Mouse (Mus musculus): ENCODE data around the gene Rtkn.

The Rtkn gene

GRCm38 (mm10) chr6:83134951-83135513 lies at the start of gene Rtkn:
Gene Rtkn (plus strand): TSS chr6:83135463.
- DNase-seq (ENCODE audit: low spot score in 2 of 2): no peak

- DNase-seq (ENCODE audit: low spot score in 2 of 2): no peak
Observed at GRCm38 (mm10) chr6:83086121-83087035, 48.9 kb upstream of the Rtkn start, which contains the start of gene Lbx2. Gene Lbx2 (plus strand): TSS chr6:83086367.

GRCm38 (mm10) chr6:83087205-83087925 lies 47.9 kb upstream of the Rtkn start:
- DNase-seq (ENCODE audit: low spot score in 2 of 2): no peak

GRCm38 (mm10) chr6:83087926-83088260 lies 47.4 kb upstream of the Rtkn start:
- DNase-seq (ENCODE audit: low spot score in 2 of 2): no peak

- DNase-seq (ENCODE audit: low spot score in 2 of 2): no peak
Observed at GRCm38 (mm10) chr6:83092416-83093127, 42.7 kb upstream of the Rtkn start.

- no peak for DNase-seq (ENCODE audit: low spot score in 2 of 2)
Observed at GRCm38 (mm10) chr6:83095968-83096367, 39.3 kb upstream of the Rtkn start.

- DNase-seq (ENCODE audit: low spot score in 2 of 2): no peak
Observed at GRCm38 (mm10) chr6:83098411-83098810, 36.9 kb upstream of the Rtkn start.

- DNase-seq (ENCODE audit: low spot score in 2 of 2): peak; percentile 85 to 87
Observed at GRCm38 (mm10) chr6:83101316-83101687, 34.0 kb upstream of the Rtkn start, which contains the start of the genes Ccdc142 and Gm42688. Gene Ccdc142 (plus strand): TSS chr6:83101601. Gene Gm42688 (plus strand): TSS chr6:83101617.

GRCm38 (mm10) chr6:83101688-83102556 lies 33.3 kb upstream of the Rtkn start:
- DNase-seq (ENCODE audit: low spot score in 2 of 2): peak; percentile 51 to 70

GRCm38 (mm10) chr6:83103130-83103650 lies 32.1 kb upstream of the Rtkn start:
- no peak for DNase-seq (ENCODE audit: low spot score in 2 of 2)

- DNase-seq (ENCODE audit: low spot score in 2 of 2): no peak
Observed at GRCm38 (mm10) chr6:83104158-83104557, 31.1 kb upstream of the Rtkn start.

- DNase-seq (ENCODE audit: low spot score in 2 of 2): peak; percentile 25 to 55
Observed at GRCm38 (mm10) chr6:83107566-83108400, 27.5 kb upstream of the Rtkn start.

- peak; percentile 75 to 82 for DNase-seq (ENCODE audit: low spot score in 2 of 2)
Observed at GRCm38 (mm10) chr6:83108762-83109668, 26.2 kb upstream of the Rtkn start, which contains the start of gene Mrpl53. Gene Mrpl53 (plus strand): TSS chr6:83109040.

- DNase-seq (ENCODE audit: low spot score in 2 of 2): no peak
Observed at GRCm38 (mm10) chr6:83111510-83112136, 23.6 kb upstream of the Rtkn start.

- DNase-seq (ENCODE audit: low spot score in 2 of 2): peak; percentile 93 to 94
Observed at GRCm38 (mm10) chr6:83115011-83115671, 20.1 kb upstream of the Rtkn start, which contains the start of gene Mogs. Gene Mogs (plus strand): TSS chr6:83115496.

GRCm38 (mm10) chr6:83115682-83116372 lies 19.4 kb upstream of the Rtkn start:
- DNase-seq (ENCODE audit: low spot score in 2 of 2): no peak
